ENCODE assay signal across 29 mouse cellular contexts in genomic region chr1:161487069-161487468, GRCm38 (mm10). TPM values are rescaled to one million over a fixed set of nuclear protein-coding genes. Genes with fewer than 3 reads are reported as not detected.
DNase-seq lines count a peak whose midpoint lies in the region; ATAC-seq lines count a peak whose summit lies in the region.
"Had no signal": no experiment of that assay in that cellular context is flagged by ENCODE, and none has a peak within 500 bp of the region (broad histone marks: within the 10 kb centered on the region; RNA-seq: fewer than 3 reads in every experiment).

No protein-coding gene starts in this region.

- H3K9ac ChIP-seq in embryonic facial prominence, embryonic 14.5 days (ENCODE audit: low read depth, low read length): no peak overlapping the region
- H3K9ac ChIP-seq in midbrain, embryonic 11.5 days (ENCODE audit: low read length): no peak overlapping the region
- H3K9ac ChIP-seq: embryonic facial prominence, embryonic 12.5 days; liver, embryonic 15.5 days; lung, embryonic 15.5 days; neural tube, embryonic 13.5 days had no signal

- no peak overlapping the region for H3K4me2 ChIP-seq in embryonic facial prominence, embryonic 14.5 days (ENCODE audit: low read depth, low read length)
- no peak overlapping the region for H3K4me2 ChIP-seq in midbrain, embryonic 11.5 days
- H3K4me2 ChIP-seq: embryonic facial prominence, embryonic 12.5 days; heart, embryonic 11.5 days; liver, embryonic 15.5 days; lung, embryonic 15.5 days; neural tube, embryonic 13.5 days had no signal

- H3K27ac ChIP-seq in embryonic facial prominence, embryonic 14.5 days (replicated peaks; ENCODE audit: low read depth, low read length): no peak overlapping the region
- no peak overlapping the region for H3K27ac ChIP-seq in embryonic facial prominence, embryonic 10.5 days (replicated peaks)
- H3K27ac ChIP-seq in midbrain, embryonic 11.5 days (ENCODE audit: low read depth, low read length): no peak overlapping the region
- H3K27ac ChIP-seq: embryonic facial prominence, embryonic 12.5 days; limb, embryonic 10.5 days; liver, embryonic 15.5 days; lung, embryonic 15.5 days; macrophage; neural tube, embryonic 13.5 days had no signal

- peak; percentile 19 for DNase-seq in embryonic facial prominence, embryonic 14.5 days (ENCODE audit: low spot score)
- DNase-seq in embryonic facial prominence, embryonic 10.5 days (ENCODE audit: low spot score): no peak
- peak; percentile 41 for DNase-seq in 3134 (ENCODE audit: extremely low read depth, insufficient read length, low spot score)
- peak; percentile 21 for DNase-seq in 416B (ENCODE audit: low read depth)
- peak; percentile 19 for DNase-seq in adipocyte (ENCODE audit: low spot score)
- no peak for DNase-seq in T-cell, adult 2 months (ENCODE audit: low spot score)
- no peak for DNase-seq in midbrain, embryonic 11.5 days (ENCODE audit: low spot score, missing footprints)
- no peak for DNase-seq in urinary bladder, postnatal 14 days (ENCODE audit: low spot score)
- DNase-seq: cerebellum, adult 18-20 months; cerebellum, postnatal 14 days; gastrocnemius, postnatal 10 days; kidney, adult 8-10 months; kidney, postnatal 14 days; liver; spleen, adult 18-20 months had no signal

- ATAC-seq in embryonic facial prominence, embryonic 14.5 days (ENCODE audit: low read depth): no peak
- no peak for ATAC-seq in midbrain, embryonic 11.5 days (ENCODE audit: low FRiP score)
- ATAC-seq: CD4-positive, CD25-positive, alpha-beta regulatory T cell, adult 4 months; forebrain, embryonic 14.5 days; inflammation-experienced regulatory T-cells, adult 6 months; midbrain, embryonic 16.5 days had no signal

- H3K9me3 ChIP-seq in embryonic facial prominence, embryonic 14.5 days (ENCODE audit: control insufficient read depth, low read length): no peaks in the 10 kb centered on the region
- H3K9me3 ChIP-seq in embryonic facial prominence, embryonic 10.5 days: no peaks in the 10 kb centered on the region
- no peaks in the 10 kb centered on the region for H3K9me3 ChIP-seq in midbrain, embryonic 11.5 days (ENCODE audit: control insufficient read depth, low read length)
- H3K9me3 ChIP-seq: embryonic facial prominence, embryonic 12.5 days; limb, embryonic 10.5 days; liver, embryonic 15.5 days; lung, embryonic 15.5 days; neural tube, embryonic 13.5 days had no signal

- H3K27me3 ChIP-seq in embryonic facial prominence, embryonic 14.5 days (replicated peaks; ENCODE audit: control insufficient read depth, insufficient read depth, low read length): no peaks in the 10 kb centered on the region
- no peaks in the 10 kb centered on the region for H3K27me3 ChIP-seq in embryonic facial prominence, embryonic 10.5 days (replicated peaks; ENCODE audit: low read depth, poor library complexity, severe bottlenecking)
- no peaks in the 10 kb centered on the region for H3K27me3 ChIP-seq in midbrain, embryonic 11.5 days (ENCODE audit: control insufficient read depth, insufficient read depth, low read length)
- H3K27me3 ChIP-seq: embryonic facial prominence, embryonic 12.5 days; liver, embryonic 15.5 days; lung, embryonic 15.5 days; neural tube, embryonic 13.5 days had no signal

- H3K4me1 ChIP-seq in embryonic facial prominence, embryonic 14.5 days (ENCODE audit: control insufficient read depth, insufficient read depth, low read length): no peaks in the 10 kb centered on the region
- no peaks in the 10 kb centered on the region for H3K4me1 ChIP-seq in embryonic facial prominence, embryonic 10.5 days
- H3K4me1 ChIP-seq in midbrain, embryonic 11.5 days (ENCODE audit: control insufficient read depth, insufficient read depth, low read length): no peaks in the 10 kb centered on the region
- H3K4me1 ChIP-seq: embryonic facial prominence, embryonic 12.5 days; limb, embryonic 10.5 days; liver, embryonic 15.5 days; lung, embryonic 15.5 days; neural tube, embryonic 13.5 days had no signal

- WGBS in embryonic facial prominence, embryonic 14.5 days: 78% methylated on average over 5 of the region's 5 CpGs
- 88% methylated on average over 5 of the region's 5 CpGs for WGBS in embryonic facial prominence, embryonic 10.5 days
- 90% methylated on average over 5 of the region's 5 CpGs for WGBS in midbrain, embryonic 11.5 days

- no peak overlapping the region for H3K4me3 ChIP-seq in embryonic facial prominence, embryonic 14.5 days (ENCODE audit: low read depth, low read length)
- H3K4me3 ChIP-seq in embryonic facial prominence, embryonic 10.5 days: no peak overlapping the region
- no peak overlapping the region for H3K4me3 ChIP-seq in midbrain, embryonic 11.5 days (ENCODE audit: low read depth, low read length)
- H3K4me3 ChIP-seq: embryonic facial prominence, embryonic 12.5 days; limb, embryonic 10.5 days; liver, embryonic 15.5 days; lung, embryonic 15.5 days; myocyte; neural tube, embryonic 13.5 days had no signal

- no peaks in the 10 kb centered on the region for H3K36me3 ChIP-seq in embryonic facial prominence, embryonic 14.5 days (ENCODE audit: control insufficient read depth, insufficient read depth, low read length)
- no peaks in the 10 kb centered on the region for H3K36me3 ChIP-seq in embryonic facial prominence, embryonic 10.5 days (replicated peaks)
- no peaks in the 10 kb centered on the region for H3K36me3 ChIP-seq in midbrain, embryonic 11.5 days (ENCODE audit: control insufficient read depth, insufficient read depth, low read length)
- H3K36me3 ChIP-seq: embryonic facial prominence, embryonic 12.5 days; limb, embryonic 10.5 days; liver, embryonic 15.5 days; lung, embryonic 15.5 days; neural tube, embryonic 13.5 days had no signal

RNA-seq across cellular contexts. Expression of gene Tnfsf18, which starts 7.4 kb away (rescaled TPM):
- 0.18 and 0.29 TPM in 2 replicates for polyA plus RNA-seq in embryonic facial prominence, embryonic 14.5 days (2014; fragmentation: Nextera tagmentation; extraction: Ambion mirVana)
- not detected in 2 replicates for polyA plus RNA-seq in embryonic facial prominence, embryonic 10.5 days (2016; fragmentation: Nextera tagmentation; extraction: Ambion mirVana)
- 0.12 TPM in 1 of 2 replicates, not detected in the other for polyA plus RNA-seq in midbrain, embryonic 11.5 days (2014; fragmentation: Nextera tagmentation; extraction: Ambion mirVana)
- polyA plus RNA-seq: CD4-positive, CD25-positive, alpha-beta regulatory T cell, adult 4 months; embryonic facial prominence, embryonic 12.5 days; forebrain, embryonic 14.5 days; heart, postnatal 0 days; hindbrain, embryonic 11.5 days; inflammation-experienced regulatory T-cells, adult 6 months; limb, embryonic 10.5 days; liver, embryonic 15.5 days; neural tube, embryonic 13.5 days had no signal

Comparison
In these comparisons a context has a peak if more than half of its experiments do, and no peak if none do; other contexts are left out.
1. DNase-seq: peak in embryonic facial prominence, embryonic 14.5 days (single experiment), 3134 (single experiment), 416B (single experiment) and adipocyte (single experiment); none in embryonic facial prominence, embryonic 10.5 days (single experiment), T-cell, adult 2 months (single experiment), midbrain, embryonic 11.5 days (single experiment) and urinary bladder, postnatal 14 days (single experiment).